Mouse (Mus musculus) layer of hippocampus, postnatal 14 days (tissue): ENCODE measurements around the gene Abcb9. TPM values are rescaled to one million over a fixed set of nuclear protein-coding genes. Genes with fewer than 3 reads are reported as not detected.
A peak's percentile ranks its signal among the peaks of the same experiment; 100 is the strongest.

Experiments
- DNase-seq, 2 experiments: peaks; one replicate each; pipeline ENCODE4 v3.0.0; 2021 to 2022; ENCODE audit warnings: low spot score in 2 of 2, mixed read lengths in 1 of 2
- total RNA-seq, 2 experiments: library from RNA; stranded (reverse); gene quantifications; 2 replicates each; pipeline ENCODE4 v1.2.3; 2021

The Abcb9 gene
- total RNA-seq, 2 experiments from 2014 or later, result 29.3 to 33.3 TPM

DNA sequence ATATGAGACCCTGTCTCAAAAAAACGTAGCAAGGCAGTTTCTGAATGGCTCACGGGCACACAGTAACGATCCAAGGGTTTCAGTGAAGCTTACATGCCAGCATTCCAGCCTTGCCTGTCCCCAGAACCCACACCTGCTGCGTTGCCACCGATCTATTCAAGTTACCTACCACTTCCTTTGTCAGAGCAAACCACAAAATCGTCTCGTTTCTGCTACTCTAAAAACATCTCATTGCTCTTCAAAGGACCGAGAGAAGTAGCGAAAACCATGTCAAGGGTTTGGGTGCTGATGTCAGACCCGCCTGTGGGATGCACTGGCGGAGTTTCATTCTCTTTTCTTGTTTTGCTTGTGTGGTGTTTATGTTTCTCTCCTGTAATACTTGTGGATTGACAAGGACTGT lies 61.1 kb downstream of the Abcb9 start:
- DNase-seq, result no peak

DNA sequence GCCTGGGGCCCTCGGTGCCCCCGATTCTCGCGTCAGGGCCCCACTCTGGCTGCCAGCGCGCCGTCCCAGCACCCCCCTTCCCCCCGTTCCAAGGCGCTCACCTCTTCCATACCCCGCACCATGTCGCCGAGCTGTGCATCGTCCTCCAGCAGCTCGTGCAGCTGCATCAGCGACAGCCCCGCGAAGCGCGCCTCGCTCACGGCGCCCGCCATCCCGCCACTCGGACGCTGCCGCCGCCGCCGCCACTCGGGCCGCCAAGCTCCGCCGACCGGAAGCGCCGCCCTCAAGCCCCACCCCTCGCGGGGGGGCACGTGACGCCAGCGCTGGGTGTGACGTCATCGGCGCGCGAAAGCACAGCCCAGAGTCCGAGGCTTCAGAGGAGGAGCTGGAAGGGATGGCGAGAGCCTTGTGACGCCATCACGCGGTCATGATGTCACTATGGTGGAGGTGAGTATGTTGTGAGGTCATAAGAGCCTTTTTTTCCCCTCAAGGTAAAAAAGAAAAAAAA lies 63.5 kb downstream of the Abcb9 start, which contains the start of gene Vps37b:
Vps37b (minus strand) TSS at position 270 of the 508 bp plus-strand sequence.
- DNase-seq, result peak; percentile 89 to 92

DNA sequence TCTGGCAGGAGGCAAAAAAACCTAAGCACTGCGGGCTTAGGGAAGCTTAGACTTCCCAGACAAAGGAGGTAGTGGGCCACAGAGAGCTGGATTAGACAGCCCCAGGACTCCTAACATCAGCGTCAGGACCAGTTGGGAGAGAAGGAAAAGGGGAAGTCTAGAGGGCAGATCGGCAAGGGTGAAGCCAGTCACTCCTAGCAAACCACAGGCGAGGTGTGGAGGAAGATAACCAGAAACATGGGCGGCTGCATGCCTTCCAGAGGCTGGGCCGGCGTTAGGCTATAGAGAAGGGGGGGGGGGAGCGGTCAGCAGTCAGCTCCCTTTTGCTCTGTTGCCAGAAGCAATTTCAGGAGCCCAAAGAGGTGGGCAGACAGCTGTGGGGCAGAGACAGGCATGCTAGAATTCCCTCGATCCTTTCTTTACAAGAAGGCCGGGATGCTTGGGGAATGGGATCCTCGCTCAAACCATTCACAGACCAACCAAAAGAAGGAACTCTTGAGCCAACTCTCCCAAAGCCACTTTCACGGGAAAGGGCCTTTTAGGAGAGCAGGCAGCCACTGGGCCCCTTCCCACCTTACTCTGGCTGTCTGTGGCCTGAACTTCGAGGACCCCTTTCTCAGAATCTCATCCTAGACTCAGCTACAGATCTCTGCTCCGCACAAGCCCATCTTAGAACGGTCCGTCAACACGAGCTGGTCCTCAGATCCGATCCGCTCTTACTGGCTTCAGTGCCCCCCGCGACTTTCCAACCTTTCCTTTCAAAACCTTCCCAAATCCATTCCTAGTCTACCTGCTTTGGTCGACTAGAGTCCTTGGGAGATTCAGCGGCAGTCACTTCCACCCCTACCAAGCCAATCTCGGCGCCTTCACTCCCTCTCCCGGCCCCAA lies 64.3 kb downstream of the Abcb9 start:
- no peak for DNase-seq

DNA sequence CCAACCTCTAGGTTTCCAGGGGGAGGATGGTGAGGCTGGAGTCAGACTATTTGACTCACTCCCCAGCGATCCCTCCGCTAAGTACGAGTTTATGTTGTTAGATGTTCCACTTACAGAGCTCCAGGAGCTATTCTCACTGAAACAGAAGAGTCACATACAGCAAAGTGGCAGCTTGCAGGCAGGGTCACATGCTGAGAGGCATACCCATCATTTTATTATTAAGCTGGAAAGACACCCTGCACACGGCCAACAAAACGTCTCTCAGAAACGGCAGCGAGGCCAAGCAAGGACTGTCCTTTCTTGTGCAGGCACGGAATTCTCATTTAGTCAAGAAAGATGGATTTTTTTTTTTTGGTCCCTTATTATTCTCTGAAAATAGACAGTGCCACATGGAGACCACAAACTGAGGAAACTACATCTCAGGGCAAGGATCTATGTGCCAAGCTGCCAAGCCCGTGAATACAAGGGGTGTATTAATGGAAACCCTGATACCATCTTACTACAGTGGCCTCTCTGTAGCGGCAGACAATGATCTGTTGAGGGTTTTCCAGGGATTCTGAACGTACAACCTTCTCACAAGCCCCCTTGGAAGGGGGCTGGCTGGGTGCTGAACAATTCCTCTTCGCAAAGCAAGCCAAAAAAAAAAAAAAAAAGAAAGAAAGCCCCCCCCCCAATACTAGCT lies 65.1 kb downstream of the Abcb9 start:
- DNase-seq, result peak in 1 of 2 experiments; percentile 60

DNA sequence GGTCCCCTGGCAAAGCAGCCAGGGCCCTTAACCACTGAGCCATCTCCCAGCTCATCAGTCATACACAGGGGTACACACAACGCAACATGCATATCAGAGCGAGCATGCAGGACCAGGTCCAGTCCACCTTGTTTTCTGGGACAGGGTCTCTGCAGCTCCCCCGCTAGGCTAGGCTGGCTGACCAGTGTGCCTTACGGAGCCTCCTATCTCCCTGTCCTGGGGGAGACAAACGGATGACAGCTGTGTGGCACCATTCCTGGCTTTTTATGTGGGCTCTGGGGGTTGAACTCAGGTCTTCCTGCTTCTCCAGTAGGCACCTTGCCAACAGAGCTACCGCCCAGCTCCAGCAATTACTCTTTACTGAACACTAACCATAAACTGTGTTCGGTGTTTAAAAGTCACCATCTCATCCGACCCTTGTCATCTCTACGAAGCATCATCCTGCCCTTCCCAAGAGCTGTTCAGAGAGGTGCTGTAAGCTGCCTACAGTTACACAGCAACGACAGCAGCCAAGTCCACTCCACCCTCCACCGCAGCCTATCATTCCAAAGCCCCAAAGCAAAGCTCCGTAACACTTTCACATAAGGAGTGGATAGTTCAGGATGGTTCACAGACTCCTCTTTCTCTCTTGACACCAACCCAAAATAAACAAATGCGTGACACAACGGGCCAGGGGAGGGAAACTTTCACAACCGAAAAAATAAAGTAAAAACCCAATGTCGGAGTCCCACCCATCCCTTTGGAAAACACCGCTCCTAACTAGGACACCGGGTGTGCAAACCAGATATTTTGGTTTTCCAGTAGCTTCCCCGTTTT lies 66.2 kb downstream of the Abcb9 start:
- DNase-seq, result no peak

DNA sequence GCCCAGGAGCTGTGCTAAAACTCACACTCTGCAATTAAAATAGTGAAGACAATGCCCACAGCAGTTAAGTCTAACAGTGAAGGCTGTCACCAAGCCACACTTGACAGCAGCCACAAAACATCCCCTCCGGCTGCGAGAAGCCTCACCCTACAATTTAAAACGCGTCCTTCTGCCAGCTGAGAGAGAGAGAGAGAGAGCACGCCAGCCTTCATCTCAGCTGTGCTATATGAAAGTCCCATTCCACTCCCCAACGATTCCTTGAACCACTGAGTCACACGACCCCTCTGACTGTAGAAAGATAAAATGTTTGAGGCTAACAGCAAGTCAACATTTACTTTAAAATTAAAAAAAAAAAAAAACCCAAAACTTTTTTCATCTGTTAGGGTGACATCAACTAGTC lies 66.9 kb downstream of the Abcb9 start:
- no peak for DNase-seq

DNA sequence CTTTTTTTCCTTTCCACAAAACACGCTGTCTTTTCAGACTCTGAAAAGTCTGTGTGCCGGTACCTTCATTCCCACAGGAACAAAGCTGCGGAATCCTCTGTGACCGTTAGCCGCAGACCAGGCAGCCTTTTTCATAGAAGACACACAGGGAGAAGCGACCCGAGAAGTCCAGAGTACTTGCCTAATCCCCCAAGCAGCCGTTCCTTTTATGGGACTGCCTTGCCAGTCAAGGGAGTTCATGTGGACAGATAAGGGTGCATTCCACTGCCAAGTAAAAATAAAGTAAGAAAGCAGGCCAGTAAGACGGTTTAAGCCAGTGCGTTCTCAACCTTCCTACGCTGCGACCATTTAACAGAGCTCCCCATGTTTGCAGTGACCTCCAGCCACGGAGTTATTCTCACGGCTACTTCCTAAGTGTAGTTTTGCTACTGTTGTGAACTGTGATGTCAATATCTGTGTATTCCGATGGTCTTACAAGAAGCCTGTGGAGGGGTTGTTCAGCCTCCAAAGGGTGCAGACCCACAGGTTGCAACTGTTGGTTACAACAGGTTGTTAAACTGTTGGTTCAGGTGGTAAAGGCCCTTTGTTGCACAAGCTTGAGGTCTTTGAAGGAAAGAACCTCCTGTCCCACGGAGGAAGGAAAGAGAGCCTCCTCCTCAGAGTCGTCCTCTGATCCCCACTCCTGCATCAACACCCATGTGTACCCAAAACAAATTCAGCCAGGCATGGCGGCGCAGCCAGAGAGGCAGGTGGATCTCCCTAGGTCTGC lies 67.7 kb downstream of the Abcb9 start:
- DNase-seq, result no peak

DNA sequence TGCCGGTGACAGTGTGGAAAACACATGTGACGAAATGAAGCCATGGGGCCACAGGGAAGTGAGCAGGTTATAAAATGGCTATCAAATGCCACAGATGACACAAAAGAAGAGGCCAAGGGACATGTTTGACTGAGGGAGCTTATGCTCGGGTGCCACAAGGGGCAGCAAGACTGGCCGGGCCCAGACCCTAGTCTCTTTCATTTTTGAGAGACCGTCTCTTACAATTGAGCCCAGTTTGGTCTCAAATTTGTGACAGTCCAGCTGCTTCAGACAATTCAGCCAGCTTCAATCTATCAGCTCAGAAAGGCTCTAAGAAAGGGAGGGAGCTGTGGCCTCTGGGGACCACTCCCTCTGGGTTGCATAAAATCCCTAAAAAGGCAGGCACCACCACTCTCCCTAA lies 69.0 kb downstream of the Abcb9 start:
- no peak for DNase-seq

DNA sequence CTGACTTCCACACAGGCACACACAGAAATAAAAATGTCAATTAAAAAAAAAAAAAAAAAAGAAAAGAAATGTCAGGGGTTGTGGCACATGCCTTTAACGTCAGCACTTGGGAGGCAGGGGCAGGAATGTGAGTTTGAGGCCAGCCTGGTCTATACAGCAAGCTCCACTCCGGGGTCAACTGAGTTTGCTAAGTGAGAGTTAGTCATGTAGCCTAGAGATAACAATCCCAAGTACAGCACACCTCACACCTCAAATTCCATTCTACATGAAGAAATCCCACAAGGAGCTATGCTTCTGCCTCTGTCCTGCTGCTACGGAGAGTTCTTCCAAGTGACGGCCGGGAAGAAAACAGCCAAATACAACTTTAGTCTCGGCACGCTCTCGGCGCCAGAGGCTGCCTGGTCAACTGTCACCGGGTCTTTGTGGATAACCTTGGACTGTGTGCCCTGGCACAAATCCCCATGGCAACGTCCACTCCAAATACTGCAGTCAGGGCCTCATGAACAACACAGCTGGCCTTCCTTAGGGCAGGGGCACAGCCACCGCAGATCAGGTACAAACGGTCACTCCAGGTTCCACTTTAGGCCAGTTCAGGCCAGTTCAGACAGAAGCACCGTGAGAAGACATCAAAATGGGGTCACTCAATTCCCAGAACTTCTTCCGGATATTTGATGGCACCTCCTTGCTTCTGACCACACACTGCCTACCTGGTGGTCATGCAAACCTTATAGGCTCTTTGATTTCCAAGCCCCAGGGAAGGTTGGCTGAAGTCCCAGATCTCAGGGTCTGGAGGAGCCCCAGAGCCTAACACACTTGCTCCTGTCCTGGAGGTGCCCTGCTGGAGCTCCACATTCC lies 69.8 kb downstream of the Abcb9 start:
- no peak for DNase-seq

DNA sequence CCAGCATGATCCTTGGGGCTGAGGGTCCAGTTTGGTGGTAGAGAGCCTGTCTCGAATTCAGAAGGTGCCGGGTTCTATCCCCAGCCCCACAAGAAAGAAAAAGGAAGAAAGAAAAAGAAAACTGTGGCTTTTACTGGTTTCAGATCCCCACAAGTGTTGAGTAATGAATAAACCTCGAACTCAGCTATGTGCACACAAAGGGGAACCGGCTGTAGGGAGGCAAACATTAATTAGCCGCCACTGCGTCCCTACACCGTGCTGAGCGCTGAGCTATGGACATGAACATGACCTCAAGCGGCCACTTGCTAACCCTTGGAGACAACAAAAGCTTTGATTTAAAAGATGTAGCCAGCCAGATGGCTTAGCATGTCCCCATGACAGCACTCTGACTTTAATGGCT lies 70.5 kb downstream of the Abcb9 start:
- DNase-seq, result no peak

DNA sequence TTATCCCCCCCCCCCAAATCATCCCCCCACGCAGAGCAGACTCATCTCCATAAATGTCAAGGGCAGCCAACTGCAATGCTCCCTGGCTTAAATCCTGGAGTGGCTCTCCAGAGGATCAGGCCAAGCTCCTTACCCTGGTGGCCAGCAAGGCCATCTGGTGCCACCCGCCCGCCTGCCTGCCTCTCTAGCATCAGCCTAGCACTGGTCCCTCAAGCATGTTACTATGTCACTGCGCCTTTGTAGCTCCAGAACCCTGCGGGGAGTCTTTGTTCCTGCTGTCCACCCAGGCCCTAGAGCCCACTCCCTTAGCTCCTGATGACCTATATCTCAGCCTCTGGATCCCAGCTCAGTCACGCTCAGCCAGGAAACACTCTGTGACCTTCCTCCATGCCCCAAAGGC lies 70.9 kb downstream of the Abcb9 start:
- DNase-seq, result no peak

DNA sequence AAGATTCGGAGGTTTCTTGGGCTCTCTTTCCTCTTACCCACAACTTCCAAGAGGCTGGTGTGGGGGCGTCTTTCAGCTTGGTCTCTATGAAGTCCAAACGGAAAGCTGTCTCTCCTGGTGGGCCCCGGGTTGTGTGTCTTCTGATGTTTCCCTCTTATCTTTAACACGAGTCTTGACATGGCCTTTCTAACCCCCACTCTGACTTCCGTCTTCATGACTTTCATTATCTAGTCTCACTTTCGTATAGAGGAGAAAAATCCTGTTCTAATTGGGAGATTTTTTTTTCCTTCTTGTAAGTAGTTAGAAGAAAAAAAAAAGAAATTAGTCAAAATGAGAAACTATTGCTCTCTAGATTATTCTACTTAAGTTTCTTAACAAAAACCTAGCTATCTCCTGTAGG lies 73.2 kb downstream of the Abcb9 start:
- no peak for DNase-seq

DNA sequence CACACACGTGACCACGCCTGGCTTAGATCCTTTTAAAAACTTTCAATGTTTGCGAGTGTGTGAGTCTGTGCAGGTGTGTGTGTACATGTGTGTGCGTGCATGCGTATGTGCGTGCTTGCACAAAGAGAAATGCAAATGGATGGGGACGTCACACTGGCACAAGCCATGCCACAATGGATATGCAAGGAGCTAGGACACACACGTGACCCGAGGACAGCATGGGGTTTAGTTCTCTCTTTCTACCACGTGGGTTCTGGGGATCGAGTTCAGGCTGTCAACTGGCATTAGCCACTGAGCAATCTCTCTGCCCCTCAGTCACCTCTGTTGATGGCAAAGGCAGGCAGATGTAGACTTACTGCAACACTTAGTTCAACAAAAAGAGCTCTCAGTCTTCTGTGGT lies 73.9 kb downstream of the Abcb9 start:
- no peak for DNase-seq

DNA sequence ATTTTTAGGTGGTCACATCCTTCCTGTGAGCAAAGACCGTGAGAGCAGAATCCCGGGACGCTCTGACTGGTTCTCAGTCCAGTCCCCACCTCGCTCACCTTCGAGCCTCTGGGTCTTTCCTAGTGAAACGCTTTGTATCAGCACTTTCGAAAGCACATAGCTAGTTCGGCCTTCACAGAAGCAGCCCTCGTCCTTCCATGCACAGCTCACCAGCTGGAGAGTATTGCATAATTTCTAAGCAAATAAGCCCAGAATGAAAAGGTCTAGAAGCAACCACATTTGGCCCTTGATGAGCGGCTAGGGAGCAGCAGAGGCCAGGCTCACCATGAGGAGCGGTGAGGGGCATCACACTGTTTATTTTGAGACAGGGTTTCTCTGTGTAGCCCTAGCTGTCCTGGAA lies 74.5 kb downstream of the Abcb9 start:
- no peak for DNase-seq

DNA sequence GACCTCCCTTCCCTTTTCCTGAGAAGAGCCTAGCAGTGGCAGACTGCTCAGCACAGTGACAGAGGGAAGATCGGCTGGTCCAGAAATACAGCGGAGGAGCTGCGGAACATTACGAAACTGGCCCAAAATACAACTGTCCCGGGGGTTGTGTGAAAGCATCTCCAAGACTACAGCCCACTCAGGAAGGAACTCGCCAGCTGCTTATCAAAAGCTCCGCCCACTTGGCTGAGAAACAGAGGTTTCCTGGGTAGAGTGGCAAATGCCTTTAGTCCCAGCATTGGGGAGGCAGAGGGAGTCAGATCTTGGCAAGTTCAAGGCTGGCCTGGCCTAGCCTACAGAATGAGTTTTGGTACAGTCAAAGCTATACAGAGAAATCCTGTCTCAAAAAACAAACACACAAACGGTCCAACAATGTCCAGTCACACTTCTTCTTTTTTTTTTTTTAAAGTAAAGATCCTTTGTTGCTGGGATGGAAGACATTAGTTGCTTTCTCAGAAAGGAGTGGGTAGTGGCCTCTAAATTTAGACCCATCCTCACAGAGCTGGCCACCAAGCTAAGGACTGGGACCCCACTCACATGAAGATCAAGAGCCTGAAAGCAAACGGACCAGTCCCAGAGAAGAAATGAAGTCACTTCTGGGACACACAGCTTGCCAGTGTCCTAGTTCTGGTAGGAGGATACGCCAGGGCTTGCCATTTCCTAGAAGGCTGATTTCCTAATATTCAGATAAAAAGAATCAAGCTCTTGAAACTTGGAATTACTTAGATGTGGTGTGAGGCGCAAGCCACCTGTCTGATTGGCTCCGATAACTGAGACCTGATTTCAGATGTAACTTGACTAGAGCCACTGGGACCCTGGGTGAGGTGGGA lies 76.0 kb downstream of the Abcb9 start:
- peak; percentile 73 to 87 for DNase-seq

DNA sequence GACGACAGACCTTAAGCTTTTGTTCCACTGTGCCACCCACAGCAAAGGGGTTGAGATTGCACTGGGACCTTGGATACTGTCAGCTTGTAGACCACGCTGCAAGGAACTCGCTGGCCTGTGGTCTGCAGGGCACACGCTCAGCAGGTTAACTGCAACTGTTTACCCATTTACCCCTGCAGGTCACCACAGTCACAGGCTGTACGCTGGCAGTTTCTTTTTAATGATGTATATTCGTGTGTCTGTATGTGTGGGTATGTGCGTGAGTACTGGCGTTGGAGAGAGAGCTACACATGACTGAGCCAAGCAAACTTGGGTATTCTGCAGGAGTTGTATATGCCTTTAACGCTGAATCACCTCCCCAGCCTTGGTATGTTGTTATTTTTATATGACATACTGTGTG lies 76.9 kb downstream of the Abcb9 start:
- DNase-seq, result no peak

DNA sequence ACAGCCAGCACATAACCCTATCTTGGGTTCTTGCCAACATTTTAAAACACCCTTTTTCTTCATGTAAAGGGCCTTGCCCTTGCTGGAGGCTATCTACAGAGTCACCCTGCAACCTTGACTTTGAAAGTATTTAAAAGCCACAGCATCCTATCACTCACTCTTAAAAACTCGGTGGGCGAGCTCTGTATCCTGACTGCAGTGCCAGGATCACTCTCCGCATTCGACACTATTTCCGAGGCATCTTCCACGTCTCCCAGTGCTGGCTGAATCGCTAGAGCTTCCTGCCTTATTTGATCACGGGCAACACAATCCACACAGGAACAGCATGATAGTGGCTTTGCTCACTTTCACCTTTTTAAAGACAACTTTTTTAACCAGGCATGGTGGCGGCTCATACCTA lies 77.7 kb downstream of the Abcb9 start:
- DNase-seq, result no peak

DNA sequence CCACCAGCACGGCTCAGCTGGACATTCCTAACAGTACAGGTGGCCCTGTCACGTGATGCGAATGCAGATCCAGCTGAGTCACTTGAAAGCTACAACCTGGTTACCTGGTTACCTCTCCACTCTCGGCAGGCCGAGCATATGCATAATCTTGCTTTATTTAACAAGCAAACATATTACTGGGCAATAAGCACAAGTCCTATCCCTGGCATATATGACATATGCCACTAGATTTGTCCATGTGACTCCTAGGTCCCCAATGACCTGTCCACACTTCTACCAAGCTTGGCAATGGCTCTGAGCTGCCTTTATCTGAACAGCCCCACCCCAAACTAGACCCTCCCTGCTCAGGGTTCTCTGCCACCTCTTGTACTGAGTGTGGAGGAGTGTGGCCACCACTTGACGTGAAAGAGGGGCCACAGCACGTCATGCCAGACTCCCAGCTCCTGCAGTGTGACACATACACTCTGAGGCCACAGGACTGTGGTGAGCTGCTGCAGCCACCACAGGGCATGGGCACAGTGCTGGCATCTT lies 79.2 kb downstream of the Abcb9 start:
- DNase-seq, result no peak

DNA sequence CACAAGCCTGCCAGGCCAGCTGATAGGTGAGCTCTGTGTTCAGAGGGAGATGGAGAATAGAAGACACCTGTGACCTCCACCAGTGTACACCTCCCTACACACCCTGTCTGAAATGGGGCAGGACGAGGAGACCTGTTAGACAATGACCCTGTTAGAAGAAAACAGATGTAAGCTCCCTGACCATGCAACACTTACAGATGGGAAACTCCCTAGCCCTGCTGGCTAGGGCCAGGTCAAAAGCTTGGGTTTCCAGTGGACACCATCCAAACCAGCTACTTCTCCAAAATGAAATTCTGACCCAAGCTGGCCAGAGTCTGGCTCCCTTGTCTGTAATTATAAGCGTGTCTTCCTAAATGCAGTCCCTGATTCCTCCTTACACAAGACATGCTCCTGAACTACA lies 79.9 kb downstream of the Abcb9 start:
- DNase-seq, result no peak
